Mouse (Mus musculus) limb, embryonic 12.5 days (tissue): ENCODE measurements around the gene Elof1. TPM values are rescaled to one million over a fixed set of nuclear protein-coding genes. Genes with fewer than 3 reads are reported as not detected.
A peak's percentile ranks its signal among the peaks of the same experiment; 100 is the strongest.

Source experiments
- ATAC-seq: fragments of 200-750 bp; cut with Nextera tagmentation; 2 replicates; pipeline ENCODE4 v1.8.0; 2017; ENCODE audit warnings: low read depth, moderate TSS enrichment; ENCODE audit not compliant: insufficient number of reproducible peaks, insufficient read depth, low FRiP score, low TSS enrichment
- H3K27ac ChIP-seq: fragments of 300-500 bp; sonication (generic); 2 replicates; pipeline ENCODE4 v1.5.1; 2016; ENCODE audit warnings: mild to moderate bottlenecking, moderate library complexity
- H3K27me3 ChIP-seq: fragments of 300-500 bp; sonication (generic); 2 replicates; pipeline ENCODE4 v1.6.1; 2016; ENCODE audit warnings: mild to moderate bottlenecking, moderate library complexity
- H3K36me3 ChIP-seq: fragments of 300-500 bp; sonication (generic); 2 replicates; pipeline ENCODE4 v1.6.1; 2016; ENCODE audit warnings: mild to moderate bottlenecking, moderate library complexity
- H3K4me1 ChIP-seq: fragments of 300-500 bp; sonication (generic); replicated peaks from 2 replicates; pipeline ENCODE4 v1.6.1; 2016
- H3K4me2 ChIP-seq: fragments of 300-500 bp; sonication (generic); 2 replicates; pipeline ENCODE4 v1.6.1; 2016; ENCODE audit warnings: mild to moderate bottlenecking, moderate library complexity
- H3K4me3 ChIP-seq: fragments of 300-500 bp; sonication (generic); replicated peaks from 2 replicates; pipeline ENCODE4 v1.5.1; 2016; ENCODE audit warnings: mild to moderate bottlenecking
- H3K9ac ChIP-seq: fragments of 300-500 bp; sonication (generic); replicated peaks from 2 replicates; pipeline ENCODE4 v1.6.1; 2016; ENCODE audit warnings: mild to moderate bottlenecking, moderate library complexity
- H3K9me3 ChIP-seq: fragments of 300-500 bp; sonication (generic); 2 replicates; pipeline ENCODE4 v1.6.1; 2016; ENCODE audit warnings: mild to moderate bottlenecking, moderate library complexity
- WGBS: fragments of 180-500 bp; shearing (Covaris S2); methylation state at CpG from one replicate; pipeline ENCODE4 v1.1.7; 2016; 5-methylcytosine and 5-hydroxymethylcytosine counted together
- polyA plus RNA-seq: library from polyadenylated mRNA; unstranded; fragments of >200 nt; fragmentation: Nextera tagmentation; extraction: Ambion mirVana; gene quantifications from 2 replicates; pipeline ENCODE4 v1.2.1, GENCODE M21; 2016

Gene Elof1
- polyA plus RNA-seq, 1 experiment from 2014 or later, result 192 TPM

GRCm38 (mm10) chr9:22135644-22136390, 18.8 kb upstream of the Elof1 start, which contains the start of gene Acp5:
Gene Acp5 (minus strand): TSS chr9:22135711.
- Histone ChIP-seq H3K4me3 (no peak within 1 kb of the TSS), H3K27me3 (peaks cover 29% of the 10 kb centered on the region), H3K27ac (no peak within 1 kb of the TSS), H3K9ac (no peak within 1 kb of the TSS), H3K4me1 (peaks cover 18% of the 10 kb centered on the region), H3K9me3 (no peaks in the 10 kb centered on the region), H3K4me2 (no peak within 1 kb of the TSS), H3K36me3 (no peaks in the 10 kb centered on the region)
- WGBS, result 77% methylated on average over 7 of the region's 7 CpGs
- ATAC-seq, result no peak

DNA sequence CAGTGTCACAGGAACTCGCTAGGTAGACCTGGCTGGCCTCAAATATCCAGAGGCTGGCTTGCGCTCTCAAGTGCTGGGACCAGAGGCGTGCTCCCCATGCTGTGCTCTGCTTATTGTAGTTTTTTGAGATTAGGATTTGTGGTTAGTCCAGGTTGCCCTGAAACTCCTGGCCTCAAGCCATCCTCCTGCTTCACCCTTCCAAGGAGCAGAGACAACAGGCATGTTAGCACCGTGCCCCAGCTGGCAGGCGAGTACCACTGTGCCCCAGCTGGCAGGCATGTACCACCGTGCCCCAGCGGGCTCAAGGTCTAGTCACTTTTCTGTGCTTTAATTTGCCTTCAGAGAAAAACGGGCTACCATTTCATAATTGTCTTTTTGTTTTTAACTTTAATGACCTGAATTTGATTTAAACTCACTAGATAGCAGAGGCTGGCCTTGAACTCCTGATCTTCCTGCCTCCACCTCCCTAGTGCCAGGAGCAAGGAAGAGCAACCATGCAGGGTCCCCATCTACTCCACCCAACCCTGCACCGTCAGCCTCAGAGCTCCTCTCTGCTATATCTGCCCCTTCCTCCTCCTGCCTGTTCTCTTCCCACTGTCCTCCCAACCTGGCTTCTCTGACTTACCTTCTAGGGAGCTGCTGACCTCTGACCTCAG, 18.1 kb upstream of the Elof1 start:
- Histone ChIP-seq H3K9me3 (no peaks in the 10 kb centered on the region), H3K4me2 (no peak overlapping the region), H3K4me1 (peaks cover 18% of the 10 kb centered on the region), H3K27ac (no peak overlapping the region), H3K9ac (no peak overlapping the region), H3K36me3 (no peaks in the 10 kb centered on the region), H3K27me3 (peaks cover 29% of the 10 kb centered on the region), H3K4me3 (no peak overlapping the region)
- ATAC-seq, result no peak
- WGBS, result 78% methylated on average over 9 of the region's 9 CpGs

GRCm38 (mm10) chr9:22134246-22134890, 17.4 kb upstream of the Elof1 start:
- Histone ChIP-seq H3K4me1 (peaks cover 18% of the 10 kb centered on the region), H3K9ac (no peak overlapping the region), H3K36me3 (no peaks in the 10 kb centered on the region), H3K4me2 (no peak overlapping the region), H3K4me3 (no peak overlapping the region), H3K27ac (no peak overlapping the region), H3K27me3 (peaks cover 29% of the 10 kb centered on the region), H3K9me3 (no peaks in the 10 kb centered on the region)
- WGBS, result 81% methylated on average over 7 of the region's 7 CpGs
- no peak for ATAC-seq

DNA sequence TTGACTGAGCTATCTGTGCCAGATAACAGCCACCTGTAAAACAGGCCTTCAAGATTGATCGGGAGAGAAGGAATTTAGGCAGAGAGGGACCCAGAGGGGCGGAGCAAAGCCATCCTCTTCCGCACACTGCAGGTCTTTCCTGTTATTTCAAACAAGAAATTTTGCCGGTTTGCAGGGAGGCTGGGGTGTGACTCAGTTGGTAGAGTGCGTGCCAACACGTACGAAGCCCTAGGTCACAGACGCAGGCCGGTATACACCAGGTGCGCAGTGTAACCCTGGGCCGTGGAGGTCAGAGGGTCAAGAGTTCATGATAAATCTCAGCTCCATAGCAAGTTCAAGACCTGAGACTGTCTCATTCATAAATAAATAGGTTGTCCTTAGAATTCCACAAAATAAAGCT, 15.2 kb upstream of the Elof1 start:
- Histone ChIP-seq H3K27me3 (peaks cover 29% of the 10 kb centered on the region), H3K4me2 (peak overlapping the region; percentile 64), H3K27ac (no peak overlapping the region), H3K4me1 (peaks cover 16% of the 10 kb centered on the region), H3K36me3 (no peaks in the 10 kb centered on the region), H3K9me3 (no peaks in the 10 kb centered on the region), H3K4me3 (peak overlapping the region; percentile 38; the same call in 1 of the 2 replicates), H3K9ac (no peak overlapping the region)
- 42% methylated on average over 11 of the region's 11 CpGs for WGBS
- no peak for ATAC-seq

DNA sequence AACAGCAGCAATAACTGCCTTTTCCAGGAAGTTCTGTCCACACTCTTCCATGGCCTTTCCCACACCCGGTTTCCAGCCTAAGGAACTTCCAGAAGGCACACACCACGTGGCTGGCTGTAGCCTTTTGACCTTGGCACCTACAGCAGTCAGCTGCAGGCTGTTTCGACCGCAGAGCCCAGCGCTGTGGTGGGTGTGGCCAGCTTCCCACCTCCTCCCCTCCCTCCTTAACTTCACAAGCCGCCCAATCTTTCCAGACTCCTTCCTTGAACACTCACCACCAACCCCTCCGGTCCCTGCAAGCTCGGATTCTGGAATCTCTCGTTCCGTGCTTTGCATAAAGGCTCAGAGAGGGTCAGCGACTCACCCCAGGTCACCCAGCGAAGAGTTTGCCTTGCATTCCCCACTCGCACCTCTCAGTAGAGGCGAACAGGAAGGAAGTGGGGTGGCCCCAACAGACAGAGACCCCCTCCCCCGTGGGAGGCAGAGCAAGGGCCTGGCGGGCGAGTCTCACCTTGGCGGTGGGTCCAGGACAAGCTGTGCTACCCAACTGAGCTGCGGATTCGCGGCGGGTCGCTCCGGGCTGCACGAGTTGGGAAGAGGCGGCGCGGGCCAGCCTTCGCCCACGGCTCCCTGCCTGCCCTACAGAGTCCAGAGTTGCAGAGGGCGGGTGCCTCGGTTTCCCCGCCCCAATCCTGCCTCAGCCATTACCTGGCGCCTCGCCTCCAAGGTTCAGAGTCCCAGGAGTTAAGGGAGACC, 14.4 kb upstream of the Elof1 start:
- Histone ChIP-seq H3K9me3 (no peaks in the 10 kb centered on the region), H3K27ac (no peak overlapping the region), H3K36me3 (no peaks in the 10 kb centered on the region), H3K27me3 (peaks cover 23% of the 10 kb centered on the region), H3K4me2 (peak overlapping the region; percentile 64), H3K4me1 (peaks cover 12% of the 10 kb centered on the region), H3K4me3 (peak overlapping the region; percentile 38), H3K9ac (peak overlapping the region; percentile 55)
- ATAC-seq, result 0 out of 2 replicates have a peak, but pooled peaks have one; percentile 40
- WGBS, result 2% methylated on average over 35 of the region's 35 CpGs

- Histone ChIP-seq H3K27me3 (peaks cover 6% of the 10 kb centered on the region; the same call in 1 of the 2 replicates), H3K27ac (no peak overlapping the region), H3K4me3 (no peak overlapping the region), H3K9me3 (no peaks in the 10 kb centered on the region), H3K4me1 (no peaks in the 10 kb centered on the region), H3K36me3 (no peaks in the 10 kb centered on the region), H3K9ac (no peak overlapping the region), H3K4me2 (no peak overlapping the region)
- WGBS, result 88% methylated on average over 15 of the region's 15 CpGs
- ATAC-seq, result no peak
These were observed 8.5 kb upstream of the Elof1 start for GRCm38 (mm10) chr9:22125246-22126027.

DNA sequence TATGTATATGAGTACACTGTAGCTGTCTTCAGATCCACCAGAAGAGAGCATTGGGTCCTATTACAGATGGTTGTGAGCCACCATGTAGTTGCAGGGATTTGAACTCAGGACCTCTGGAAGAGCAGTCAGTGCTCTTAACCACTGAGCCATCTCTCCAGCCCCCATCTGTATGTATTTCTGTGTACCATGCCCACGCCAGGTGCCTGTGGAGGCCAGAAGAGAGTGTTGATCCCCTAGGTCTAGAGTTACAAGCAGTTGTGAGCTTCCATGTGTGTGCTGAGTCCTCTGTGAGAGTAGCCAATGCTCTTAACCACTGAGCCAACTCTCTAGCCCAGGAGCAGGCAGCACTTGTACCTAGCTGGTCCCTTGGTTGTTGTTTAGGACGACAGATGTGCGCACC, 7.2 kb upstream of the Elof1 start:
- ATAC-seq, result no peak
- no peak overlapping the region for H3K9ac ChIP-seq
- no peak overlapping the region for H3K27ac ChIP-seq
- H3K4me2 ChIP-seq, result no peak overlapping the region
- 0 out of 2 replicates have a peak, but pooled peaks cover 4% of the 10 kb centered on the region for H3K9me3 ChIP-seq
- no peak overlapping the region for H3K4me3 ChIP-seq
- 84% methylated on average over 3 of the region's 3 CpGs for WGBS
- peaks cover 10% of the 10 kb centered on the region; the same call in 1 of the 2 replicates for H3K27me3 ChIP-seq
- no peaks in the 10 kb centered on the region for H3K4me1 ChIP-seq
- H3K36me3 ChIP-seq, result no peaks in the 10 kb centered on the region

GRCm38 (mm10) chr9:22123069-22123609, 6.2 kb upstream of the Elof1 start:
- H3K9me3 ChIP-seq, result 0 out of 2 replicates have a peak, but pooled peaks cover 4% of the 10 kb centered on the region
- H3K4me2 ChIP-seq, result no peak overlapping the region
- H3K4me1 ChIP-seq, result no peaks in the 10 kb centered on the region
- H3K9ac ChIP-seq, result no peak overlapping the region
- WGBS, result 83% methylated on average over 7 of the region's 7 CpGs
- no peaks in the 10 kb centered on the region for H3K36me3 ChIP-seq
- no peak overlapping the region for H3K4me3 ChIP-seq
- no peak for ATAC-seq
- H3K27ac ChIP-seq, result no peak overlapping the region
- H3K27me3 ChIP-seq, result peaks cover 14% of the 10 kb centered on the region; the same call in 1 of the 2 replicates

GRCm38 (mm10) chr9:22122005-22122404, 5.0 kb upstream of the Elof1 start:
- no peaks in the 10 kb centered on the region for H3K36me3 ChIP-seq
- no peak for ATAC-seq
- peaks cover 6% of the 10 kb centered on the region; the same call in 1 of the 2 replicates for H3K4me1 ChIP-seq
- no peak overlapping the region for H3K27ac ChIP-seq
- H3K4me3 ChIP-seq, result no peak overlapping the region
- 83% methylated on average over 3 of the region's 3 CpGs for WGBS
- H3K9ac ChIP-seq, result no peak overlapping the region
- H3K4me2 ChIP-seq, result no peak overlapping the region
- 0 out of 2 replicates have a peak, but pooled peaks cover 4% of the 10 kb centered on the region for H3K9me3 ChIP-seq
- H3K27me3 ChIP-seq, result peaks cover 14% of the 10 kb centered on the region; the same call in 1 of the 2 replicates

- Histone ChIP-seq H3K4me1 (peaks cover 6% of the 10 kb centered on the region; the same call in 1 of the 2 replicates), H3K9me3 (0 out of 2 replicates have a peak, but pooled peaks cover 4% of the 10 kb centered on the region), H3K27me3 (peaks cover 14% of the 10 kb centered on the region; the same call in 1 of the 2 replicates), H3K9ac (no peak overlapping the region), H3K27ac (no peak overlapping the region), H3K36me3 (no peaks in the 10 kb centered on the region), H3K4me2 (no peak overlapping the region), H3K4me3 (no peak overlapping the region)
- no peak for ATAC-seq
These were observed 4.6 kb upstream of the Elof1 start for GRCm38 (mm10) chr9:22121545-22121944.
